Mouse (Mus musculus): Measurements from ENCODE around the gene Tmem40. TPM values are rescaled to one million over a fixed set of nuclear protein-coding genes. Genes with fewer than 3 reads are reported as not detected.

Gene Tmem40
- 0.91 TPM in 1 of 2 replicates, not detected in the other for polyA plus RNA-seq (2015; fragmentation: Nextera tagmentation; extraction: Ambion mirVana)

DNA sequence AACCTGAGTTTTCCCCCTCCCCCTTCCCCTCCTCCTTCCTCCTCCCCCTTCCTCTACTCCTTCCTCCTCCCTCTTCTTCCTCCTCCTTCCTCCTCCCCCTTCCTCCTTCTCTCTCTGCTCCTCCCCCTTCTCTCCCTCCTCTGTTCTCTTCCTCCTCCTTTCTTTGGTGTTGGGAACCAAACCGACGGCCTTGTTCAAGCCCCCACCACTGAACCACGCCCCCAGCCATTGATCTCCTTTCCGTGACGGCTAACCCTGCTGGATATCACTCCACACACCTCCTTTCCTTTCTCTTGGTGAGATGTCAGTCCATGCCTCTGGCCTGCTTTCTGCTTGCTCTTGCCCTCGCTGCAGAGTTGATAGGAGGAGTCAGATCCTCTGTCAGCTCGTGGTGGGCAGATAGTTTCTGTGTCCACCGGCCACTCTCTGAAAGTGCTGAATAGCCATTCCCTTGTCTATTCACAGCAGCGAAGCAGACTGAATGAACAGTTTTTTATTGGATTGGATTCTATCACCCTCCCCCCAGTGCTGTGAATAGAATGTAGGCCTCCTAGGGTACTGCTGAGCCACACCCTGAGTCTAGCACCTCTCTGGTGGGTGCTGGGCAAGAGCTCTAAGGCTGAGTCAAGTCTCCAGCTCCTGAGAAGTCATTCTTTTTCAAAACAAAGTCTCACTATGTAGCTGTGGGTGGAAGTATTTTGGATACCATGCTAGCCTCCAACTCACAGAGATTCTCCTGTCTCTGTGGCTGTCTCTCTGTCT lies at the start of gene Tmem40:
Tmem40 (minus strand) TSS at position 416 of the 762 bp plus-strand sequence.
- H3K27me3 ChIP-seq (replicated peaks; ENCODE audit: control insufficient read depth, insufficient read depth, low read length) = no peaks in the 10 kb centered on the region
- H3K9me3 ChIP-seq (ENCODE audit: control insufficient read depth, low read length) = no peaks in the 10 kb centered on the region
- H3K36me3 ChIP-seq (ENCODE audit: control insufficient read depth, insufficient read depth) = no peaks in the 10 kb centered on the region
- no peak within 1 kb of the TSS for H3K27ac ChIP-seq (ENCODE audit: low read length)
- H3K9ac ChIP-seq (replicated peaks; ENCODE audit: low read depth, low read length) = no peak within 1 kb of the TSS
- peaks cover 11% of the 10 kb centered on the region for H3K4me1 ChIP-seq (replicated peaks; ENCODE audit: control insufficient read depth, insufficient read depth, low read length)
- under 1% methylated on average over 9 of the region's 9 CpGs for WGBS
- no peak for ATAC-seq
- no peak within 1 kb of the TSS for H3K4me3 ChIP-seq (replicated peaks; ENCODE audit: low read length)
- no peak within 1 kb of the TSS; the same call in 1 of the 2 replicates for H3K4me2 ChIP-seq (ENCODE audit: low read length)

DNA sequence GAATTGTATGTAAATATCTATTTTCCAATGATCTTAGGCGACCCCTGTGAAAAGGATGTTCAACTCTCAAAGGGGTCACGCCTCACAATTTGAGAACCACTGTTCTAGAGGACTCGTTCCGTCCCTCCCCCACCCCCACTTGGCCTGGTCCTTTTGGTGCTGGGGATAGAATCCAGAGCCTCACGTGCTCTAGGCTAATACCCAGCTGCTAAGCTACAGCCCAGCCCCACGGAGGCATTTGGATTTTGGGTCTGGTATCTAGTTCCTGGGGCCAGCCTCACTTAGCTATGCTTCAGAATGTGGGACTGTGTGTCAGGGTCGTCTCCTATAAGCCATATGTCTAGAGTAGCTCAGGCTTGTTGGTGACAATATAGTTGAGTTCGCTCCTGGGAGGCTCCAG lies 49.4 kb upstream of the Tmem40 start:
- Histone ChIP-seq H3K36me3 (ENCODE audit: control insufficient read depth, insufficient read depth) (no peaks in the 10 kb centered on the region), H3K4me1 (replicated peaks; ENCODE audit: control insufficient read depth, insufficient read depth, low read length) (peaks cover 13% of the 10 kb centered on the region), H3K9ac (replicated peaks; ENCODE audit: low read depth, low read length) (no peak overlapping the region), H3K9me3 (ENCODE audit: control insufficient read depth, low read length) (no peaks in the 10 kb centered on the region), H3K4me3 (replicated peaks; ENCODE audit: low read length) (no peak overlapping the region), H3K27me3 (replicated peaks; ENCODE audit: control insufficient read depth, insufficient read depth, low read length) (no peaks in the 10 kb centered on the region), H3K4me2 (ENCODE audit: low read length) (no peak overlapping the region), H3K27ac (ENCODE audit: low read length) (no peak overlapping the region)
- WGBS = 70% methylated on average over 8 of the region's 8 CpGs
- no peak for ATAC-seq

DNA sequence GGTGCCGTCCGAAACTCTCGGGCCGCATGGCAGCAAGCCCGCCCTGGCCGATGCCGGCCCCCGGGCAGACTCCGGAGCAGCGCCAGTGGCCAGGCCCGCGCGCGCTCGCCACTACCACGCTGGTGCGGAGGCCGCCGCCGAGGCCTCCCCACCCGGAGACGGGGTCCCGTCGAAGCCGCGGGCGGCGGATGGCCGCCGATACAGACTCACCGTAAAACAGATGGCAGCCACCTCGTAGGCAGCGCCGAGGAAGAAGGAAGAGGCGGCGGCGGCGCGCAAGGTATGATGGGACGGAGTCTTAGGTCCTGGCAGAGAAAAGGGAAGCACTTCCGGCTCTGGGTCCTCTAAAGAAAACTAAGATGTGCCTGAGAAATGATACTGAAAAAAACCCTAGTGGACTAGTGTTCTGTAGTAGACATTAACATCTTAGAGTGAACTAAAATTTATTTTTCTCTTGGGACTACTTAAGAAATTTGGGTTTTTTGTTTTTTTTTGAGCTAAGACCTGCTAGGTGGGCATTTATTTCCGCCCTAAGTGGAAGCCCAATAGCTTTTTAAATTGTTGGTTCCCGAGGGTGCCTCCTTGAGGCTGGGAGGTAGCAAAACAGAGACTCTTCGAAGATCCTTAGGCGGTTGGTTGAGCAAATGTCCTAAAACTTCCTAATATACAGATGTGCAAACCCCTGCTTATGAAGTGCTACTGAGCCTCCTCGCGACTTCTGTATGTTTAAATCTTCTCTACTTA lies 46.5 kb upstream of the Tmem40 start, which contains the start of gene Rpl32:
Rpl32 (minus strand) TSS at position 260 of the 744 bp plus-strand sequence.
- Histone ChIP-seq H3K27me3 (replicated peaks; ENCODE audit: control insufficient read depth, insufficient read depth, low read length) (no peaks in the 10 kb centered on the region), H3K27ac (ENCODE audit: low read length) (peak within 1 kb of the TSS; percentile 97), H3K36me3 (ENCODE audit: control insufficient read depth, insufficient read depth) (peaks cover 15% of the 10 kb centered on the region), H3K4me1 (replicated peaks; ENCODE audit: control insufficient read depth, insufficient read depth, low read length) (peaks cover 22% of the 10 kb centered on the region), H3K4me2 (ENCODE audit: low read length) (peak within 1 kb of the TSS; percentile 84), H3K9me3 (ENCODE audit: control insufficient read depth, low read length) (no peaks in the 10 kb centered on the region), H3K4me3 (replicated peaks; ENCODE audit: low read length) (peak within 1 kb of the TSS; percentile 92), H3K9ac (replicated peaks; ENCODE audit: low read depth, low read length) (peak within 1 kb of the TSS; percentile 77)
- WGBS = under 1% methylated on average over 47 of the region's 47 CpGs
- peak; percentile 93 for ATAC-seq

DNA sequence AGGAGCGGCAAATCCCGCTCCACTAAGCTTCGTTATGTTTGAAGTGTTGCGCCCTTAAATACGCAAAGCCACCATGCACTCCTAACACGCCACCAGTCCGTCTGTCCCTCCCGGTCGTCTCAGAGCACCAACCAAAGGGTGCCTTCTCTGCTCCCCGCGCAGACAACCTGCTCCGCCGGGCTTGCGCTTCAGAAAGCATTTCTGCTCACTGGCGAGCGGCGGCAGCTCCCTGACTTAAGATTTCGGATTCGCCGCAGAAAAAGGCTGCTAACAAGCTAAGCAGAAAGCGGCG lies 45.9 kb upstream of the Tmem40 start:
- ATAC-seq = peak; percentile 24; the same call in 1 of the 2 replicates
- peaks cover 22% of the 10 kb centered on the region for H3K4me1 ChIP-seq (replicated peaks; ENCODE audit: control insufficient read depth, insufficient read depth, low read length)
- H3K4me3 ChIP-seq (replicated peaks; ENCODE audit: low read length) = peak overlapping the region; percentile 92
- H3K9me3 ChIP-seq (ENCODE audit: control insufficient read depth, low read length) = no peaks in the 10 kb centered on the region
- H3K27me3 ChIP-seq (replicated peaks; ENCODE audit: control insufficient read depth, insufficient read depth, low read length) = no peaks in the 10 kb centered on the region
- peak overlapping the region; percentile 77 for H3K9ac ChIP-seq (replicated peaks; ENCODE audit: low read depth, low read length)
- H3K27ac ChIP-seq (ENCODE audit: low read length) = peak overlapping the region; percentile 97
- WGBS = under 1% methylated on average over 22 of the region's 22 CpGs
- H3K36me3 ChIP-seq (ENCODE audit: control insufficient read depth, insufficient read depth) = peaks cover 15% of the 10 kb centered on the region
- peak overlapping the region; percentile 84 for H3K4me2 ChIP-seq (ENCODE audit: low read length)

DNA sequence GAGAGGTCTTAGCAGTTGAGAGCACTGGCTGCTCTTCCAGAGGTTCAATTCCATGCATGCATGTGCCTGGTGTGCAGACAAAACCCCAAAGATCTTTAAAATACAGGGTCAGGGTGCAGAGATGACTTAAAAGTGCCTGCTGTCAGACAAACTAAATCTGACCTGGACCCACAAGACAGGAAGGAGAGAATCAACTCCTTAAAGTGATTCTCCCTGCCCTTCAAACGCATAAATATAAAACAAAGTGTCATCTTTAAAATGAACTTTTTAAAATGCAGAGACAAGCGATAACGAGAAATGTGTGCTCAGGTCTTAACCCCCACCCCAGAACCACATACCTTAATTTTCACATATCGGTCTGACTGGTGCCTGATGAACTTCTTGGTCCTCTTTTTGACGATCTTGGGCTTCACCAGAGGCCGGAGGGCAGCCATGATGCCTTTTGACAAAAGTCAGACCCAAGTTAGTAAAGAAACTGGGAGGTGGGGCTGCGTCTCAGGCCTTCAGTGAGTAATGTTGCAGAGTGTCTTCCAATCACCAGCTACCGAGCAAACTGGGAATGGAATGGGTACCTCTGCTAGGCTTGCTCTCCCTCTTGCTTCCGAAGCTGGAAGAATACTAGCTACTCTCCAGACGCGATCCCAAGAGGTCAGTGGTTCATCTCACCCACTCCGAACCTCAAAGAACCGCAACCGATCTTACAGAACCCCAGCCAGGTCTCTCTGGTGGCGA lies 45.4 kb upstream of the Tmem40 start:
- Histone ChIP-seq H3K9me3 (ENCODE audit: control insufficient read depth, low read length) (no peaks in the 10 kb centered on the region), H3K4me3 (replicated peaks; ENCODE audit: low read length) (peak overlapping the region; percentile 92), H3K36me3 (ENCODE audit: control insufficient read depth, insufficient read depth) (peaks cover 15% of the 10 kb centered on the region), H3K9ac (replicated peaks; ENCODE audit: low read depth, low read length) (peak overlapping the region; percentile 77), H3K27me3 (replicated peaks; ENCODE audit: control insufficient read depth, insufficient read depth, low read length) (no peaks in the 10 kb centered on the region), H3K4me2 (ENCODE audit: low read length) (peak overlapping the region; percentile 84), H3K27ac (ENCODE audit: low read length) (peak overlapping the region; percentile 97), H3K4me1 (replicated peaks; ENCODE audit: control insufficient read depth, insufficient read depth, low read length) (peaks cover 22% of the 10 kb centered on the region)
- 4% methylated on average over 15 of the region's 15 CpGs for WGBS
- ATAC-seq = no peak

DNA sequence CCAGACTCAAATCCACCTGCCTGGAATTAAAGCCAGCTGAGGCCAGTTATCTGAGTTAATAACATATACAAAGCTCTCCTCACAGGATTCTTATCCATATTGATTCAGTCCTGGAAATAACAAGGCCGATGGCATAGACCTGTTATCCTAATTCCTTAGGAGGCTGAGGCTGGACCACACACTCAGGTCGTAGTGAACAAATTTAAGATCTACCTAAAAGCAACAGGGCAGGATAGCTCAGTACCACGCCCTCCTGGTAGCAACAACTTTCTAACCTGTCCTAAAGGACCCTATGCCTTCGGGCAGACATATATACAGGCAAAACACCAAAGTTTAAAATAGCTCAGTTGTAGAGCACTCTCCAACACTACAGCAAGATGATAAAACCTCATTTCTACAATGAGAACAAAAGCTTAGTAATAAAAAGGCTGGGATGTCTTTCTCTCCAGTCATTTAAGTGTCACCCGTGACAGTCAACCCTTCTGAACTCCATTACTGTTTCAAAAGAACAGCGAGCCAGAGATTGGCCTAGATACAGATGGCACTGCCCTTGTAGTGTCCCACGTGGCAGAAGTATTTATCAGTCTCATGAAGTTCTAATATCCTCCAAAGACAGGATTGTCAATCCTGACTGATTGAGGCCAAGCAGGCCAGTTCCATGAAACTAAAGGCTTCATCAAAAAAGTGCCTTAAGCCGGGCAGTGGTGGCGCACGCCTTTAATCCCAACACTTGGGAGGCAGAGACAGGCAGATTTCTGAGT lies 42.4 kb upstream of the Tmem40 start:
- no peaks in the 10 kb centered on the region for H3K9me3 ChIP-seq (ENCODE audit: control insufficient read depth, low read length)
- no peaks in the 10 kb centered on the region for H3K27me3 ChIP-seq (replicated peaks; ENCODE audit: control insufficient read depth, insufficient read depth, low read length)
- peaks cover 32% of the 10 kb centered on the region for H3K36me3 ChIP-seq (ENCODE audit: control insufficient read depth, insufficient read depth)
- H3K9ac ChIP-seq (replicated peaks; ENCODE audit: low read depth, low read length) = no peak overlapping the region
- 62% methylated on average over 10 of the region's 10 CpGs for WGBS
- no peak overlapping the region for H3K27ac ChIP-seq (ENCODE audit: low read length)
- no peak overlapping the region for H3K4me3 ChIP-seq (replicated peaks; ENCODE audit: low read length)
- H3K4me2 ChIP-seq (ENCODE audit: low read length) = no peak overlapping the region
- ATAC-seq = no peak
- peaks cover 22% of the 10 kb centered on the region for H3K4me1 ChIP-seq (replicated peaks; ENCODE audit: control insufficient read depth, insufficient read depth, low read length)

DNA sequence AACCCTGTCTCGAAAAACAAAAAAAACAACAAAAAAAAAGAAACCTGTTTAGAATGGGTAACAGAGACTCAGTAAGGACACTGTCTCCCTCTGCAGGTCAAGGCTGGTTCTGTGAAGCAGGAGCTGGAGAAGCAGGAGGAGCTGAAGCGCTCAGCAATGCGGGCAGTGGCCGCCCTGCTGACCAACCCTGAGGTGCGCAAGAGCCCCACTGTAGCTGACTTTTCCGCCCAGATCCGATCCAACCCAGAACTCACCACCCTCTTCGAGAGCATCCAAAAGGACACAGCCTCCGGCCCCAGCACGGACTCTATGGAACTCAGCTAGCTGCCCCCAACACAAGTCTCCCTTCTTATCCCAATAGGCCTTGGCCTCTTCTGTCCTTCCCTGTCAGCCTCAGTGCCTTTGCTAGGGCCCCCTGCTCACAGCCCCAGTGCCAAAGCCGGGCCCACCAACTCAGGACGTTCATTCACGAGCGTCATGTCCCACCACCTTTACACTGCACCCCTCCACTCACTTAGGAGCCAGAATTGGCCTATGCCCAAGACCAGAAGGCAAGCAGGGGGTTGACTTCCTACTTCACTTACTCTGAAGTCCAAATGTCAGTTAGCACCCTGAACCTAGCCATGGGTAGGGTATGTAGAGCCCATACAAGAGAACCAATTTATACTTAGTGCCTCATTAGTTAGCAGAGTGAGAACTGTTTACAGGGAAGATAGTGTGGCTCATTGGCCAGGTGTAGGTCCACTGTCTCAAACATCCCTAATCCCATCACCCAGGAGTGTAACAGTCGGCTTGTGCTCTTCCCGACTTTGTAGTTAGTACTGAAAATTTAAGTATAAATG lies 41.6 kb upstream of the Tmem40 start:
- Histone ChIP-seq H3K27me3 (replicated peaks; ENCODE audit: control insufficient read depth, insufficient read depth, low read length) (no peaks in the 10 kb centered on the region), H3K4me1 (replicated peaks; ENCODE audit: control insufficient read depth, insufficient read depth, low read length) (peaks cover 20% of the 10 kb centered on the region), H3K4me2 (ENCODE audit: low read length) (no peak overlapping the region), H3K36me3 (ENCODE audit: control insufficient read depth, insufficient read depth) (peaks cover 38% of the 10 kb centered on the region), H3K9me3 (ENCODE audit: control insufficient read depth, low read length) (no peaks in the 10 kb centered on the region), H3K27ac (ENCODE audit: low read length) (no peak overlapping the region), H3K4me3 (replicated peaks; ENCODE audit: low read length) (no peak overlapping the region), H3K9ac (replicated peaks; ENCODE audit: low read depth, low read length) (no peak overlapping the region)
- 43% methylated on average over 16 of the region's 16 CpGs for WGBS
- ATAC-seq = peak; percentile 19; the same call in 1 of the 2 replicates

DNA sequence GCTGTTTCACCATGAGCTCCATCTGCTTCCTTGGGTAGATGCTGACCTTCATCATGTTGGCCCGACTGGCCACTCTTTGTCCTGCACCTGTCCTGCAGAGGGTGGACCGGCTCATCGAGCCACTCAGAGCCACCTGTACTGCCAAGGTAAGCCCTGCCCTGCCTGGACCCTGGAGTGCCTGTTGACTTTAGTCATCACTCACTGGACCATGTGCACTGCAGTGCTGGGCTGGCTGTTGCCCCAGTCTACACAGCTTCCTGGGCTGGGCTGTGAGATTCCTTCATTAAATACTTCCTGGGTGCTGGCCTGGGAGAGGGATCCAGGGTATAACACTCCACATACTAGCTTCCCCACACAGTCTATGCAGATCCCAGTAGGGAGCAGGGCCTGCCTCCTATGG lies 39.6 kb upstream of the Tmem40 start:
- Histone ChIP-seq H3K4me1 (replicated peaks; ENCODE audit: control insufficient read depth, insufficient read depth, low read length) (peaks cover 10% of the 10 kb centered on the region), H3K9ac (replicated peaks; ENCODE audit: low read depth, low read length) (no peak overlapping the region), H3K4me2 (ENCODE audit: low read length) (no peak overlapping the region), H3K9me3 (ENCODE audit: control insufficient read depth, low read length) (no peaks in the 10 kb centered on the region), H3K36me3 (ENCODE audit: control insufficient read depth, insufficient read depth) (peaks cover 55% of the 10 kb centered on the region), H3K27ac (ENCODE audit: low read length) (no peak overlapping the region), H3K27me3 (replicated peaks; ENCODE audit: control insufficient read depth, insufficient read depth, low read length) (no peaks in the 10 kb centered on the region), H3K4me3 (replicated peaks; ENCODE audit: low read length) (no peak overlapping the region)
- ATAC-seq = no peak
- 100% methylated on average over 3 of the region's 3 CpGs for WGBS

Measured in forebrain, embryonic 16.5 days (tissue).